Mouse (Mus musculus) T-helper 2 cell (primary cell): ENCODE data around the gene Flrt3.

Experiments used
- in situ Hi-C: fragments of 300-600 bp; cut with MboI, MseI; formaldehyde crosslinking; loops from one replicate; pipeline ENCODE4 v1.15.1; 2025; ENCODE audit warnings: high pct_unique_total_duplicates

Flrt3 gene

GRCm38 (mm10) chr2:140653481-140653880 lies 17.8 kb downstream of the Flrt3 start:
- in situ Hi-C loops: no loop called here

- in situ Hi-C loops: no loop called here
Observed at GRCm38 (mm10) chr2:140621730-140622337, 49.4 kb downstream of the Flrt3 start.

- in situ Hi-C loops: no loop called here
Observed at GRCm38 (mm10) chr2:140615451-140615850, 55.8 kb downstream of the Flrt3 start.
